Mouse (Mus musculus): ENCODE measurements around the gene Nol8.

Nol8 gene

GRCm38 (mm10) chr13:49682233-49682846 is 29.5 kb downstream of the Nol8 start:
- in situ Hi-C loops (cut with MboI, MseI) = loop anchor here (10.0 kb wide), 1 partner anchor 1972 kb away; the partner anchor contains the start of gene Secisbp2

DNA sequence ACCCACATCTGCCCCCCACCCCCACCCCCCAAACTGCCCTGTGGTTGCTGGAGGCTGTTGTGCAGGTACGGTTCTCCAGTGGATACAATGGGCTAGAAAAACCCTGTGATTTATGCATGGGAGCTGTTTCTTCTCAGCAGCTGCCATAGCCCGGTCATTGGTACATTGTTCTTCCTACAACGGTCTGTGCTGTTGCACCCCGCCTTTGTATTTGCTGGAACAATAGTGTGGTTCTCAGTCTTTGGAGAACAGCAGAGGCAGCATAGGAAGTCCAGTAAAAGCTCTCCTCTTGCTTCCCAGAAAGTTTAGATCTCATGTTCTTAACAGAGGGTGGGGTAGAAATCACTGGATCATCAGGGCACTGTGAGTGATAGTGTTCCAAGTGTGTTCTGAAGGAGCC is 31.4 kb downstream of the Nol8 start:
- in situ Hi-C loops (cut with MboI, MseI) = loop anchor here (10.0 kb wide), 1 partner anchor 1971 kb away; the partner anchor contains the start of gene Secisbp2

DNA sequence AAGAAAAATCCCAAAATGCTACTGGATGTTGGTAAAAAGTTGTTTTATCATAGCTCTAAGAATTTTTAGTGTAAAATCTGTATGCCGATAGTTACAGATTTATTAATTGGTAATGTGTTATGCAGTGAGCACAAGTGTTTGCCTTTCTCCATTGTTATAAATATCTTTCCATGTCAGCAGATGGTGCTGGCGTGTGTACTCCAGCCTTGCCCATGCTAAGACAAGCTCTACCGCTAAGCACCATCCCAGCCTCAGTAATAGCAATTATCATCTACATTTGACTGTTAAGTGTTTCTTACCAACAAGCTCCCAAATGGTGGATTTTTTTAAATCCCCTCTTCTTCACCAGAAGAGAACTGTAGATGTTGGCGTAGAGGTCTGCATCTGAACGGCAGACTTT is 38.2 kb downstream of the Nol8 start:
- in situ Hi-C loops (cut with MboI, MseI) = no loop called here

DNA sequence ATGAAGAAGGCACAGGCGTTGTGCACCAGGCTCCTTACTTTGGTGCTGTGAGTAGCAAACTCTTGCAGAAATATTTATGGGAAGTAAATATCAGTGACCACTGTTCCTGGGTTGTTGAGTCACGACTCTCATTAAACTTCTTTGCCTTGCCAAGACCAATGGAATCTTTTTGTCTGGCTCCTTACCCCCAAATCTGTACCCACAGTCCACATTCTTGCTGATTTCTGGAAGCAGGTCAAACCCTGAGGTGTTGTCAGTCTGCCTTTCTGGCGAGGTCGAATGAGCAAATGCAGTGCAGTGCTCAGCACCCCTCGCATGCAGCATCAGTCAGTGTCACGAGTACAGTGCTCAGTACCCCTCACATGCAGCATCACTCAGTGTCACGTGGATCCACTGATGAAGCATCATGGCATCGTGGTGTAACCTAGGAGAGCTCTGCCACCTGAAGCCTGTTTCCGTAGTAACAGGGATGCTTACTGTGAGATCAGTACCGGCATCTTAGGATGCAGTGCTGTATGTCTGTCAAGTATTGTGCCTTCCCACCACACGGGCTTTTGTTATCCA is 50.4 kb downstream of the Nol8 start:
- in situ Hi-C loops (cut with MboI, MseI) = no loop called here

DNA sequence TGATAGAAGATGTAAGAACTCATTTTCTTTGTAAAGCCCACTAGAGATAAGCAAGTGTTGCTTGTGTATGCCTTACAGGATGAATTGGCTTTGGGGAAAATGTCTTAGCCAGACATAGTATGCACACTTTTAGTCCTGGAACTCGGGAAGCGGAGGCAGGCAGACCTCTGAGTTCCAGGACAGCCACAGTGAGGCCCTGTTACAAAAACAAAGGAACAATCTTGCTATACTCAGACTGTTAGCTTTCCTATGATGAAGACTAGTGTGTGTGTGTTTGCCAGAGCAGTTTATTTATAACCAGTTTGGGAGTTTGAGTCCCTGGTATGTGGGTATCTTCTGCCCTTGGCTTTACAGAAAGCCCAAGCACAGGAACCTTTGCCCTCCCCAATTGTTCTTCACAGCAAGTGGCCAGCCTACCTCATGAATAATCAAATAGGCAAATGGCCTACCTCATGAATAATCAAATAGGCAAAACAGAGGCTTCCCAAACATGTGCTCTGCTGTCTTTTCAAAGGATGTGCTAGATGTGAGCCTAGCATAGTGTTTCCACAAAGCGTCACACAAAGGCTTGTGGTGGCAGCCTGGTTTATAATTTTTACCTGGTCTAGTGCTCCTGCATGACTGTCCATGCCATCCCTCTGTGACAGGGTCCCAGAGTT is 53.3 kb downstream of the Nol8 start:
- in situ Hi-C loops (cut with MboI, MseI) = no loop called here

- in situ Hi-C loops (cut with MboI, MseI) = no loop called here
Measured at GRCm38 (mm10) chr13:49708311-49708710, 55.4 kb downstream of the Nol8 start.

DNA sequence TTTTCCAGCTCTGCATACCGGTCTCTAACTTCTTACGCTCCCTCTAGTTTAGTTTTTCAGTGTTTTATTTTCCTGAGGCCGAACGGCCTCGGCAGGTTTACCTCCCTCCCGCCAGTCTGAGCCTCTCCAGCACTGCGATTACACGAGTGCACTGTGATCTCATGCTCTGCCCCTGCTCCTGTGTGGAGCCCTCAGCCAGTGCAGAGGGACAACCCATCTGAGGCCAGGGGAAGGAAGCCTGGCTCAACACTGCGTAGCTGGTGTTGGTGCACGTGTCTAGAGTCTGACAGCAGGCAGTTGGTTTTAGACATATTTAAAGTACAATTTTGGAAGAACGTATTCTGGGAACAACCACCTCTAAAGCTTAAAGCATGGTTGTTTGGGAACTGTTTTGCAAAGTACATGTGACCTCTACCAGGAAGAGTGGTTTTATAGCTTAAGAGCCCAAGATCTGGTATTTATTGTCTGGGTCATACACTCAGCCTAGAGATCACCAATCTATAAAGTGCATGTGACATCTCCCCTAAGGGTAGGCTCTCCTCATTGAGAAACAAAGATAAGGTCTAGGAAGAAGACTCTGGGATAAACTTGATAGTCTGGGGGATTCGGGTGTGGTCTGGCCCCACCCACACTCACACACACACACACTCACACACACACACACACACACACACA is 59.3 kb downstream of the Nol8 start:
- in situ Hi-C loops (cut with MboI, MseI) = no loop called here

DNA sequence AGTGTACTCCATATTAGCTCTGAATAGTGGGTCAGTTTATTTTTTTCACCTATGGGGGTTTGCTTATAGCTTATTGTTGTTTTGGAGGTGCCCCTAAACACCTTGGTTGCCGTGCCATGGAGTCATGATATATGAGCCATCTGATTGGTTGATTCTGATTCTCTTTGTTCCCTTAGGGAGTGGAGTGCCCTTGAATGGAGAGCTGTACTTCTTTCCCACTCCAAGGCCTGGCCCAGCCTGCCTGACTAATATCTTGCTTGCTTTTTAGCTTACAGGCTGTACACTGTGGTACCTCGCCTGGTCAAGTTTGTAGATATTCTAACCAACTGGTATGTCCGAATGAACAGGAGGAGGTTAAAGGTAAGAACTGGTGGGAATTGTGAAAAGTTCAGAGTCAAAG is 66.4 kb downstream of the Nol8 start:
- in situ Hi-C loops (cut with MboI, MseI) = loop anchor here (5.0 kb wide), 1 partner anchor 57 kb away; no protein-coding TSS in a partner anchor

All from regulatory T cell (primary cell).